Mouse (Mus musculus) ES-E14 (cell line): ENCODE results near the gene Extl2. TPM values are rescaled to one million over a fixed set of nuclear protein-coding genes. Genes with fewer than 3 reads are reported as not detected.

Source experiments
- DNase-seq: peaks from one replicate; pipeline ENCODE4 v3.0.0-alpha.2; 2013; ENCODE audit warnings: low read depth, low spot score
- H3K27ac ChIP-seq: 2 replicates; pipeline ENCODE4 v1.5.1; 2012; ENCODE audit warnings: low read depth, mild to moderate bottlenecking, low read length, moderate library complexity, mixed read lengths; ENCODE audit not compliant: poor library complexity, insufficient read depth, severe bottlenecking
- H3K36me3 ChIP-seq: 2 replicates; pipeline ENCODE4 v1.6.1; 2012; ENCODE audit warnings: mild to moderate bottlenecking, low read length, moderate library complexity, mixed read lengths; ENCODE audit not compliant: control insufficient read depth, poor library complexity, insufficient read depth, severe bottlenecking
- H3K4me1 ChIP-seq, 2 experiments: fragments of 150-350 bp in 1 of 2; sonication (generic) in 1 of 2; 2 replicates each; pipeline ENCODE4 v1.6.1; 2012; ENCODE audit warnings: low read length in 2 of 2, mild to moderate bottlenecking in 1 of 2, mixed read lengths in 1 of 2; ENCODE audit not compliant: control insufficient read depth in 2 of 2, insufficient read depth in 2 of 2, poor library complexity in 1 of 2
- H3K4me3 ChIP-seq, 2 experiments: fragments of 150-350 bp in 1 of 2; sonication (generic) in 1 of 2; 2 replicates each; pipeline ENCODE4 v1.5.1; 2012; ENCODE audit warnings: low read length in 2 of 2, low read depth in 1 of 2, mild to moderate bottlenecking in 1 of 2, mixed read lengths in 1 of 2; ENCODE audit not compliant: insufficient read depth in 1 of 2, poor library complexity in 1 of 2, severe bottlenecking in 1 of 2
- H3K9ac ChIP-seq: 2 replicates; pipeline ENCODE4 v1.6.1; 2012; ENCODE audit warnings: low read depth, mild to moderate bottlenecking, low read length, mixed read lengths; ENCODE audit not compliant: poor library complexity, insufficient read depth, severe bottlenecking
- H3K9me3 ChIP-seq: fragments of 150-350 bp; sonication (generic); 2 replicates; pipeline ENCODE4 v1.6.1; 2012; ENCODE audit warnings: low read depth, mild to moderate bottlenecking, low read length; ENCODE audit not compliant: control insufficient read depth, insufficient read depth
- CHD2 ChIP-seq: IDR thresholded peaks from 2 replicates; pipeline ENCODE4 v1.6.1; 2014; ENCODE audit warnings: mild to moderate bottlenecking, low read depth, low read length, inconsistent platforms
- HCFC1 ChIP-seq: IDR thresholded peaks from 2 replicates; pipeline ENCODE4 v1.6.1; 2012; ENCODE audit warnings: low read length, inconsistent platforms, borderline replicate concordance; ENCODE audit not compliant: insufficient read depth
- MAFK ChIP-seq: IDR thresholded peaks from 2 replicates; pipeline ENCODE4 v1.6.1; 2014; ENCODE audit warnings: mild to moderate bottlenecking, low read depth, low read length, inconsistent platforms; ENCODE audit not compliant: insufficient read depth
- ZC3H11A ChIP-seq: IDR thresholded peaks from 2 replicates; pipeline ENCODE4 v1.6.1; 2012; ENCODE audit warnings: low read depth, mild to moderate bottlenecking, inconsistent platforms, low read length, borderline replicate concordance
- ZNF384 ChIP-seq: IDR thresholded peaks from 2 replicates; pipeline ENCODE4 v1.6.1; 2012; ENCODE audit warnings: low read depth, low read length, inconsistent platforms
- in situ Hi-C, 2 experiments: fragments of 600-800 bp; cut with MboI; formaldehyde crosslinking; loops; one replicate each; pipeline ENCODE4 v1.15.1; 2025; ENCODE audit warnings: low sequenced_read_pairs in 2 of 2, inconsistent platforms in 1 of 2; ENCODE audit not compliant: unreplicated experiment in 2 of 2
- total RNA-seq: library from RNA; depleted of rRNA; stranded (reverse); fragments of 300-350 nt; gene quantifications from 2 replicates; pipeline ENCODE4 v1.2.3, GENCODE M21; 2012

The Extl2 gene
- total RNA-seq, 1 experiment, result 8.8 TPM

DNA sequence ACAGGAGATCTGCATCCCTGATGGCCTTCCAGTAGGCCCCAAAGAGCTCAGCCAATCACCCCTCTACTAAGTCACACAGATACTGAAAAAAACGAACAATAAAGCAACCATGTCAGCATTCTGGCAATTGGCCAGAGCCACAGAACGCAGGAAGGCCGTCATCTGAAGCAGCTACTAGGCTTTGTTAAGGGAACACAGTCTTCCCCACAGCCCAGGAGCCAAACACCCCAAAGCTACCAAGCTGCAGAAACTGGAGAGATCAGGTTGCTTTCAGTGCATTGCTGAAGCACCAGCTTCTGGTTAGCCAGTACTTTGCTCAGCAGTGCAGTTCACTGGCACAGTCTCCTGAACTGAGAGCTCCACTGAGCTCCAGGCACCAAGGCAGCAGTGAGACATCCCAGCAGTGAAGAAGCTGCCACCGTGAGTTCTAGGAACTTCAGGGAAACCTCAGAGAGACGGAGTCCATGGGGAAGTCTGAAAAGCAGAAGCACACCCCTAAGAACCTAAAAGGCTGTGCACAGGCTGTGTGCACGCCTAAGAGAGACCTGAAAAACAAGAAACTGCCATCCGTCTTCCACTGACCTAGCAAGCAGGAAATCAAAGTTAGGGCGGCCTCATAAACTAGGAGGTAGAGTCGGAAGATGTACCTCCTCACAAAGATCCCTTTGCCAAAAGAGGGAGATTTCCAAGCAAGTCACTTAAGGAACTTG lies 21.9 kb upstream of the Extl2 start:
- Histone ChIP-seq H3K9ac (no peak overlapping the region), H3K36me3 (peaks cover 12% of the 10 kb centered on the region)
- in situ Hi-C loops, result no loop called here

DNA sequence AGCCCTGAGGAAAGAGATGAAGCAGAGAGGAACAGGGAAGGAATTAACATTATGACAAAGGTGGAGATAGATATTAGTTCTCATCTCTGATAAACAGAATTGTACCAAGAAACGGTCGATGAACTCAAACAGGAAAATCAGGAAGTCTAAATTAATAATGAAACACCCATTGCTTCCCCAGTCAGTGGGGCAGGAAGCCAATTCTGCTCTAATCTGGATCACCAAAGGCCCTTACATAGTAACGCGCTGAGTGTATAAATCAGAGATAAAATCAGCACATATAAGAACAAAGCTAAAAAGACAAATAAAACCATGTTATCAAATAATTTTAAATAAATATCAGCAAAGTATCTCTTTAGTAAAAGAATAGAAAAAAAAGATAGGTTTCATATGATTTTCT lies 15.2 kb upstream of the Extl2 start:
- H3K36me3 ChIP-seq, result no peaks in the 10 kb centered on the region; the same call in 1 of the 2 replicates
- peaks cover 0 to 6% of the 10 kb centered on the region in 2 experiments; a peak in 1 of 4 replicates for H3K4me1 ChIP-seq
- no peak for DNase-seq
- no peak overlapping the region for H3K9ac ChIP-seq
- in situ Hi-C loops, result no loop called here
- TF ChIP-seq ZNF384 (no peak), CHD2 (no peak), HCFC1 (no peak), MAFK (no peak), ZC3H11A (no peak)
- H3K27ac ChIP-seq, result no peak overlapping the region
- no peaks in the 10 kb centered on the region for H3K9me3 ChIP-seq
- H3K4me3 ChIP-seq, result no peak overlapping the region

More for the DNA sequence above, 21.9 kb upstream of the Extl2 start:
- no peak overlapping the region for H3K27ac ChIP-seq
- DNase-seq, result no peak
- TF ChIP-seq ZC3H11A (no peak), ZNF384 (no peak), HCFC1 (no peak), CHD2 (no peak)
- H3K4me1 ChIP-seq, result no peaks in the 10 kb centered on the region
- H3K4me3 ChIP-seq, result no peak overlapping the region
- H3K9me3 ChIP-seq, result no peaks in the 10 kb centered on the region

DNA sequence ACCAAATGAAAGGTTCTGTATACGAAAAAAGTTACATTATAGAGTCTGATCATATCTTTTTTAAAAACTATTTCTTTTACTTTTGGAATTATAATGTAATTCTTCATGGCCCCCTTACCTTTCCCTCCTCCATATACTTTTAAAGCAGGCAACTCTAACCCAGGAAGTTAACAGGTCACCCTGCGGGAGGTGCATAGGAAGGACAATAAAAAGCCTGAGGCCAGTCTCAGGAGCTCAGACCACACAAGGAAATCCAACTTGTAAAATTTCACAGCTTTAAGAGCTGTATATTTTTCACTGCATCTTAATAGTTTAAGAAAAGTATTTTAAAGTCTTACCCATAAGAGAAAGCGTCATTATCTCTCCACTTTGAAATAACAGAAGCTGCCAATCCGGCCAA lies 14.7 kb upstream of the Extl2 start:
- TF ChIP-seq HCFC1 (no peak), ZC3H11A (no peak), MAFK (no peak)
- no peak for DNase-seq
- Histone ChIP-seq H3K9me3 (no peaks in the 10 kb centered on the region), H3K36me3 (no peaks in the 10 kb centered on the region; the same call in 1 of the 2 replicates), H3K4me3 (no peak overlapping the region), H3K9ac (no peak overlapping the region), H3K27ac (no peak overlapping the region), H3K4me1 (peaks cover 0 to 6% of the 10 kb centered on the region in 2 experiments; a peak in 1 of 4 replicates)
- in situ Hi-C loops, result no loop called here

DNA sequence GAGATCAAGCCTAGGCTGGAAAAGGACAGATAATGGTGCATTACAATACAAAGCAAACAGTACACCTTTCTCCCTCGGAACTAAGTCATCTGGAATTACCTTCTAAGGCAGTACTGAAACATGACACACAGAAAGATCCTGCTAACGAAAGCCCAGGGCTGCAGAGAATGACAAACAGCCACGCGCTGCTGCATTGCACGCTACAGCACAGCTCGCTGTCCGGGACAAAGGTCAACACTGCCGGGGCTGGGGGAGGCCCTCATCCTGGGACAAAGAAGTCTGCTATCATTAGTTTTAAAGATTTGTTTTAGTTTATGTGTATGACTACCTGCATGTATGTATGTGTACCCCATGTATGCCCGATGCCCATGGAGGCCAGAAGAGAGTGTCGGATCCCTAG lies 14.2 kb upstream of the Extl2 start:
- H3K9ac ChIP-seq, result no peak overlapping the region
- no peak overlapping the region for H3K4me3 ChIP-seq
- in situ Hi-C loops, result no loop called here
- no peak overlapping the region for H3K27ac ChIP-seq
- no peaks in the 10 kb centered on the region; the same call in 1 of the 2 replicates for H3K36me3 ChIP-seq
- no peaks in the 10 kb centered on the region for H3K9me3 ChIP-seq
- peaks cover 0 to 6% of the 10 kb centered on the region in 2 experiments; a peak in 1 of 4 replicates for H3K4me1 ChIP-seq
- TF ChIP-seq CHD2, result no peak
- no peak for TF ChIP-seq HCFC1
- no peak for TF ChIP-seq MAFK
- DNase-seq, result no peak

DNA sequence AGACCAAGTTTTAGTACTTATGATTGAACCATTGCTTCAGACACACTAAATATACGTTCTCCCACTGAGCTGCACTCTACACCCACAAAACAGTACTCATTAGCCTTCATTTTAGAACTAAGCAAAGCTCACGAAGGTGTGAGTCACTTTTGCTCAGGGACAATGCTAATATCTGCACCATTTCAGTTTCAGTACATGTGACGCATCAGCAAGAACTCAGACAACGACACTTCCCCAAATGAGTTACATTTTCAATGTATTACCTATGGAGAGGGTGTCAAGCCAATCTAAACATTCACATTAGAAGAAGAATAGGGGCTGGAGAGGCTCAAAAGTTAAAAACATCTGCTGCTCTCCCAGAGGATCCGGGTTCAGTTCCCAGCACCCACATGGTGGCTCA lies 10.3 kb upstream of the Extl2 start:
- Histone ChIP-seq H3K9ac (no peak overlapping the region), H3K36me3 (no peaks in the 10 kb centered on the region), H3K9me3 (no peaks in the 10 kb centered on the region), H3K4me1 (peaks cover 0 to 4% of the 10 kb centered on the region in 2 experiments; a peak in 1 of 4 replicates), H3K27ac (no peak overlapping the region), H3K4me3 (no peak overlapping the region)
- in situ Hi-C loops, result no loop called here
- TF ChIP-seq MAFK (no peak), ZNF384 (no peak), HCFC1 (no peak), ZC3H11A (no peak), CHD2 (no peak)
- DNase-seq, result no peak
